Comparison of ENCODE assay signal across 9 mouse cellular contexts in genomic region chr15:84853261-84854137, GRCm38 (mm10). TPM values are rescaled to one million over a fixed set of nuclear protein-coding genes. Genes with fewer than 3 reads are reported as not detected.
DNase-seq lines count a peak whose midpoint lies in the region; ATAC-seq and TF ChIP-seq lines count a peak whose summit lies in the region.
"Had no signal": no experiment of that assay in that cellular context is flagged by ENCODE, and none has a peak within 500 bp of the region (broad histone marks: within the 10 kb centered on the region; RNA-seq: fewer than 3 reads in every experiment).

No protein-coding gene starts in this region.

- 1% methylated on average over 63 of the region's 84 CpGs for WGBS in forebrain, embryonic 13.5 days
- 2% methylated on average over 56 of the region's 84 CpGs for WGBS in heart, embryonic 16.5 days
- under 1% methylated on average over 67 of the region's 84 CpGs for WGBS in liver, embryonic 16.5 days (ENCODE audit: insufficient replicate concordance)
- WGBS in neural tube, embryonic 15.5 days = under 1% methylated on average over 73 of the region's 84 CpGs

- TF ChIP-seq POLR2A in brain, embryonic 14.5 days (IDR thresholded peaks at IDR 0.05; ENCODE audit: borderline replicate concordance, extremely low read depth, insufficient read depth, insufficient read length, poor library complexity, severe bottlenecking) = peak; percentile 55; the same call in 1 of the 2 replicates

- no peaks in the 10 kb centered on the region for H3K9me3 ChIP-seq in forebrain, embryonic 13.5 days (replicated peaks)
- H3K9me3 ChIP-seq in heart, embryonic 16.5 days (replicated peaks; ENCODE audit: control insufficient read depth, low read length) = no peaks in the 10 kb centered on the region
- H3K9me3 ChIP-seq in liver, embryonic 16.5 days (replicated peaks; ENCODE audit: control insufficient read depth, low read length) = no peaks in the 10 kb centered on the region
- H3K9me3 ChIP-seq in neural tube, embryonic 15.5 days (replicated peaks) = no peaks in the 10 kb centered on the region

- H3K4me1 ChIP-seq in forebrain, embryonic 13.5 days = peaks cover 55% of the 10 kb centered on the region
- H3K4me1 ChIP-seq in heart, embryonic 16.5 days (ENCODE audit: control insufficient read depth, insufficient read depth, low read length) = peaks cover 27% of the 10 kb centered on the region
- H3K4me1 ChIP-seq in liver, embryonic 16.5 days (ENCODE audit: control insufficient read depth, low read depth, low read length) = peaks cover 8% of the 10 kb centered on the region
- peaks cover 66% of the 10 kb centered on the region for H3K4me1 ChIP-seq in neural tube, embryonic 15.5 days

- H3K4me2 ChIP-seq in forebrain, embryonic 13.5 days = peak overlapping the region; percentile 83
- peak overlapping the region; percentile 99 for H3K4me2 ChIP-seq in heart, embryonic 16.5 days (ENCODE audit: low read depth, low read length)
- peak overlapping the region; percentile 83 for H3K4me2 ChIP-seq in liver, embryonic 16.5 days (ENCODE audit: low read depth, low read length)
- peak overlapping the region; percentile 96 for H3K4me2 ChIP-seq in neural tube, embryonic 15.5 days

- TF ChIP-seq CTCF in brain, embryonic 14.5 days (IDR thresholded peaks at IDR 0.05; ENCODE audit: borderline replicate concordance, extremely low read depth, insufficient read depth, insufficient read length) = no peak

- peak overlapping the region; percentile 96 for H3K9ac ChIP-seq in forebrain, embryonic 13.5 days
- peak overlapping the region; percentile 71 for H3K9ac ChIP-seq in heart, embryonic 16.5 days (ENCODE audit: low read length)
- peak overlapping the region; percentile 28; the same call in 1 of the 2 replicates for H3K9ac ChIP-seq in liver, embryonic 16.5 days (ENCODE audit: low read depth, low read length)
- peak overlapping the region; percentile 74 for H3K9ac ChIP-seq in neural tube, embryonic 15.5 days (replicated peaks)

- H3K27ac ChIP-seq in forebrain, embryonic 13.5 days = peak overlapping the region; percentile 99
- H3K27ac ChIP-seq in heart, embryonic 16.5 days (ENCODE audit: low read length) = peak overlapping the region; percentile 61
- no peak overlapping the region for H3K27ac ChIP-seq in liver, embryonic 16.5 days (ENCODE audit: low read length)
- H3K27ac ChIP-seq in neural tube, embryonic 15.5 days (replicated peaks) = peak overlapping the region; percentile 97

- H3K36me3 ChIP-seq in forebrain, embryonic 13.5 days (ENCODE audit: poor library complexity, severe bottlenecking) = peaks cover 11% of the 10 kb centered on the region; the same call in 1 of the 2 replicates
- H3K36me3 ChIP-seq in heart, embryonic 16.5 days (ENCODE audit: control insufficient read depth, insufficient read depth) = no peaks in the 10 kb centered on the region
- H3K36me3 ChIP-seq in liver, embryonic 16.5 days (ENCODE audit: control insufficient read depth, insufficient read depth) = no peaks in the 10 kb centered on the region
- no peaks in the 10 kb centered on the region for H3K36me3 ChIP-seq in neural tube, embryonic 15.5 days

- peak; percentile 68 for ATAC-seq in forebrain, embryonic 13.5 days
- peak; percentile 45; the same call in 1 of the 2 replicates for ATAC-seq in heart, embryonic 16.5 days (replicated peaks; ENCODE audit: extremely low read depth, insufficient read depth, low FRiP score)
- ATAC-seq in liver, embryonic 16.5 days (ENCODE audit: low read depth) = peak; percentile 38; the same call in 1 of the 2 replicates
- peak; percentile 70 for ATAC-seq in neural tube, embryonic 15.5 days (ENCODE audit: low FRiP score)
- ATAC-seq: Patski had no signal

- no peaks in the 10 kb centered on the region for H3K27me3 ChIP-seq in forebrain, embryonic 13.5 days
- peaks cover 16% of the 10 kb centered on the region for H3K27me3 ChIP-seq in heart, embryonic 16.5 days (ENCODE audit: control insufficient read depth, insufficient read depth, low read length)
- H3K27me3 ChIP-seq in liver, embryonic 16.5 days (ENCODE audit: control insufficient read depth, insufficient read depth, low read depth, low read length) = peaks cover 64% of the 10 kb centered on the region
- no peaks in the 10 kb centered on the region for H3K27me3 ChIP-seq in neural tube, embryonic 15.5 days (replicated peaks)

- peak overlapping the region; percentile 93 for H3K4me3 ChIP-seq in forebrain, embryonic 13.5 days
- peak overlapping the region; percentile 74 for H3K4me3 ChIP-seq in heart, embryonic 16.5 days (ENCODE audit: low read length)
- peak overlapping the region; percentile 61 for H3K4me3 ChIP-seq in liver, embryonic 16.5 days (ENCODE audit: low read depth, low read length)
- H3K4me3 ChIP-seq in neural tube, embryonic 15.5 days (replicated peaks) = peak overlapping the region; percentile 81

- peak; percentile 49 to 52 for DNase-seq in B cell, adult 2 months
- DNase-seq in brain, embryonic 14.5 days (ENCODE audit: low read depth) = peak; percentile 93
- DNase-seq in kidney, postnatal 25 days = peak; percentile 77 to 89
- peak; percentile 16 for DNase-seq in thymus, postnatal 25 days

RNA-seq across cellular contexts. Expression of gene Phf21b, which starts 2.4 kb away (rescaled TPM):
- 105 and 130 TPM in 2 replicates for polyA plus RNA-seq in brain, embryonic 14.5 days (2012; rRNA removed)
- polyA plus RNA-seq in forebrain, embryonic 13.5 days (2015; fragmentation: Nextera tagmentation; extraction: Ambion mirVana) = 16.4 and 17.1 TPM in 2 replicates
- 0.05 and 0.55 TPM in 2 replicates for polyA plus RNA-seq in heart, embryonic 16.5 days (2015; fragmentation: Nextera tagmentation; extraction: Ambion mirVana)
- not detected in 2 replicates for polyA plus RNA-seq in liver, embryonic 16.5 days (2015; fragmentation: Nextera tagmentation; extraction: Ambion mirVana)
- 2.6 and 3.3 TPM in 2 replicates for polyA plus RNA-seq in neural tube, embryonic 15.5 days (2015; fragmentation: Nextera tagmentation; extraction: Ambion mirVana)

Comparison
In these comparisons a context has a peak if more than half of its experiments do, and no peak if none do; other contexts are left out.
1. DNase-seq: peak in every context shown above with its lines; median percentile 93 in brain, embryonic 14.5 days; 83 in kidney, postnatal 25 days; 50 in B cell, adult 2 months; 16 in thymus, postnatal 25 days.
2. H3K9ac ChIP-seq: peak in every context shown above with its lines; median percentile 96 in forebrain, embryonic 13.5 days; 74 in neural tube, embryonic 15.5 days; 71 in heart, embryonic 16.5 days; 28 in liver, embryonic 16.5 days.